In the genomic region with DNA sequence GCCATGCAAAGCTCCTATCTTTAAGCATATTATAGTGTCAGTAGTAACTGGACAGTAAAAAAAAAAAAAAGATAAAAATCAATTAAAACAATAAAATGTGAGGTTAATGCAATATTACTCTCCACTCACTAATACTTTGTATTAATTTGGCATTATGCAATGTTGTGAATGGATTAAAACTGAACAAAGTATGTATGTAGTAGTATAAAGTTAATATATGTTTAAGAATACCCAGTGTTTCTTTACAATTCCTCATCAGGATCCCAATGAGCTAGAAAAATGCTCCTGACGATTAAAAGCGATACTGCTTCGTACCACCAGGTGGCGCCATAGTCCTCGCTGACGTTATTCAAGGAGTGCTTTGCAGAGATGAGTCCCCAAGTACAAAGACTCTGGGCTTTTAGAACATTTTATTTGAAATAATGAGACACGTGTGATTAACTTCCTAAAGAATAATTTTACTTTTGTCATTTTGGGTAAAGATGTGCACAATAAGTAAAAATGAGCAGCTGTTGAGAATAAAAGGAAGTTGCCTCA, we compare ENCODE assay signal across 9 mouse cellular contexts.
DNase-seq lines count a peak whose midpoint lies in the region; ATAC-seq and TF ChIP-seq lines count a peak whose summit lies in the region.
"Had no signal": no experiment of that assay in that cellular context is flagged by ENCODE, and none has a peak within 500 bp of the region (broad histone marks: within the 10 kb centered on the region; RNA-seq: fewer than 3 reads in every experiment).

No protein-coding gene starts in this region.

- DNase-seq in ES-CJ7 (ENCODE audit: low read depth, low spot score) = peak; percentile 65
- peak; percentile 20 to 52 for DNase-seq in adrenal gland, adult 18-20 months (ENCODE audit: low spot score in 2 of 2)
- peak; percentile 59 for DNase-seq in embryo, embryonic 11.5 days (ENCODE audit: low read depth, low spot score)
- DNase-seq in layer of hippocampus, adult 2 months (ENCODE audit: low spot score in 2 of 2) = peak; percentile 67 to 85
- DNase-seq in lung, postnatal 14 days = peak; percentile 59
- DNase-seq in right cerebral cortex, adult 2 months (ENCODE audit: low spot score in 2 of 2) = peak; percentile 87 to 89

- TF ChIP-seq CTCF in layer of hippocampus, adult 2 months (conservative IDR thresholded peaks at IDR 0.05) = peak; percentile 99

- no peak overlapping the region for H3K4me3 ChIP-seq in layer of hippocampus, adult 2 months
- H3K4me3 ChIP-seq: lung, embryonic 15.5 days had no signal

- ATAC-seq in granulocyte monocyte progenitor cell, adult 5-6 weeks (replicated peaks; ENCODE audit: poor library complexity, severe bottlenecking) = peak; percentile 87
- no peak; the same call in 1 of the 2 replicates for ATAC-seq in erythroblast, adult 5-6 weeks (replicated peaks; ENCODE audit: low FRiP score, poor library complexity, severe bottlenecking)

- H3K27ac ChIP-seq in layer of hippocampus, adult 2 months = no peak overlapping the region
- H3K27ac ChIP-seq: lung, embryonic 15.5 days had no signal

Comparison
In these comparisons a context has a peak if more than half of its experiments do, and no peak if none do; other contexts are left out.
1. DNase-seq: peak in every context shown above with its lines; median percentile 88 in right cerebral cortex, adult 2 months; 76 in layer of hippocampus, adult 2 months; 65 in ES-CJ7; 59 in embryo, embryonic 11.5 days; 59 in lung, postnatal 14 days; 36 in adrenal gland, adult 18-20 months.